Mouse (Mus musculus) lung, adult 18-20 months (tissue): Measurements from ENCODE around the gene Tubgcp2.

Source experiments
- DNase-seq, 2 experiments: peaks; one replicate each; pipeline ENCODE4 v3.0.0; 2022; ENCODE audit warnings: mixed read lengths in 2 of 2

Tubgcp2 gene

GRCm38 (mm10) chr7:140047811-140048311, 11.4 kb upstream of the Tubgcp2 start:
- no peak for DNase-seq

- DNase-seq = no peak
Observed at GRCm38 (mm10) chr7:140045546-140045945, 9.1 kb upstream of the Tubgcp2 start.

- DNase-seq = no peak
Observed at GRCm38 (mm10) chr7:140042728-140043127, 6.3 kb upstream of the Tubgcp2 start.

GRCm38 (mm10) chr7:140037171-140037555, 694 bp upstream of the Tubgcp2 start:
- no peak for DNase-seq

GRCm38 (mm10) chr7:140035456-140035855, 1.0 kb downstream of the Tubgcp2 start:
- no peak for DNase-seq

- no peak for DNase-seq
Observed at GRCm38 (mm10) chr7:140033386-140033785, 3.1 kb downstream of the Tubgcp2 start.

GRCm38 (mm10) chr7:140032366-140032765, 4.1 kb downstream of the Tubgcp2 start:
- no peak for DNase-seq

- DNase-seq = no peak
Observed at GRCm38 (mm10) chr7:140031771-140032170, 4.7 kb downstream of the Tubgcp2 start.

GRCm38 (mm10) chr7:140011336-140011735, 25.1 kb downstream of the Tubgcp2 start:
- no peak for DNase-seq

- DNase-seq = no peak
Observed at GRCm38 (mm10) chr7:140007781-140008180, 28.7 kb downstream of the Tubgcp2 start.

- no peak for DNase-seq
Observed at GRCm38 (mm10) chr7:140006861-140007611, 29.4 kb downstream of the Tubgcp2 start.

- DNase-seq = no peak
Observed at GRCm38 (mm10) chr7:140004666-140005065, 31.8 kb downstream of the Tubgcp2 start.

- DNase-seq = peak in 1 of 2 experiments; percentile 29
Observed at GRCm38 (mm10) chr7:140001086-140001740, 35.3 kb downstream of the Tubgcp2 start.

GRCm38 (mm10) chr7:139998691-139999350, 37.6 kb downstream of the Tubgcp2 start:
- no peak for DNase-seq

- peak in 1 of 2 experiments; percentile 60 for DNase-seq
Observed at GRCm38 (mm10) chr7:139994676-139995075, 41.8 kb downstream of the Tubgcp2 start.

GRCm38 (mm10) chr7:139994202-139994601, 42.3 kb downstream of the Tubgcp2 start:
- DNase-seq = no peak

- DNase-seq = no peak
Observed at GRCm38 (mm10) chr7:139993532-139993931, 42.9 kb downstream of the Tubgcp2 start.

GRCm38 (mm10) chr7:139992406-139992805, 44.1 kb downstream of the Tubgcp2 start, which contains the start of gene Adam8:
Gene Adam8, minus strand, starts transcription at chr7:139992562.
- peak; percentile 64 to 66 for DNase-seq

GRCm38 (mm10) chr7:139990864-139991394, 45.5 kb downstream of the Tubgcp2 start:
- no peak for DNase-seq

GRCm38 (mm10) chr7:139988272-139988671, 48.2 kb downstream of the Tubgcp2 start:
- DNase-seq = no peak

GRCm38 (mm10) chr7:139984505-139984904, 52.0 kb downstream of the Tubgcp2 start:
- no peak for DNase-seq

- no peak for DNase-seq
Observed at GRCm38 (mm10) chr7:139982058-139982457, 54.4 kb downstream of the Tubgcp2 start.

- no peak for DNase-seq
Observed at GRCm38 (mm10) chr7:139980778-139981177, 55.7 kb downstream of the Tubgcp2 start.
